ENCODE assay signal across 11 mouse cellular contexts in the genomic region with DNA sequence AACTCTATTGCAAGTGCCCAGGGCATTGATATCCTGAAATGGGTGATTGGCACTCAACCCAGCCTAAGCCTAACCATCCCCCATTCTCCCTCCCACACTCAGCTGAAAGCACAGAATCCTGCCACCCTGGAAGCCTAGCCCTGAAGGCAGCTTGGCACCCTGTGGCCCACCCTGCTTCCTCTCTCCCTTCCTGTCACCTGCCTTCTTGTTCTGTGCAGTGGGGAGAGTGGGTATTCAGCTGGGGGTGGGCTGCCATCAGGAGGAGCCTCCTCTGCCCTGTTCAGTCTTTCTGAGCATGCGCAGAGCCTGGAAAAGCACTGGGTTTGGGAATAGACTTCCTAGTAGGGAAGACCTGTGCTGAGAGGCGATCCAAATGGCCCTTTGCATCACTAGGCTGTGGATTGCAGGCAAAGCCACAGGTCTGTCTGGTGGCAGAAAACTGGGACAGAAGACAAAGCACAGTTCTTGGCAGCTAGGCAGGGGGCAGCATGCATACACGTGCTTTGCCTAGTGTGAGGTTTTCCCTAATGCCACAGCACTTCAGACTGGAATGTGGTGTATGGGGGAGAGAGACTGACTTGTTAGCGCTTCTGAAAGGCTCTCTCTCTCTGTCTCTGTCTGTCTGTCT.
DNase-seq lines count a peak whose midpoint lies in the region; ATAC-seq lines count a peak whose summit lies in the region.
"Had no signal": no experiment of that assay in that cellular context is flagged by ENCODE, and none has a peak within 500 bp of the region (broad histone marks: within the 10 kb centered on the region; RNA-seq: fewer than 3 reads in every experiment).

No protein-coding gene starts in this region.

- 40% methylated on average over 4 of the region's 4 CpGs for WGBS in forebrain, embryonic 12.5 days
- WGBS in neural tube, embryonic 12.5 days: 48% methylated on average over 4 of the region's 4 CpGs

- H3K9me3 ChIP-seq in forebrain, embryonic 12.5 days: no peaks in the 10 kb centered on the region
- H3K9me3 ChIP-seq in neural tube, embryonic 12.5 days: no peaks in the 10 kb centered on the region
- H3K9me3 ChIP-seq: limb, embryonic 12.5 days had no signal

- peak; percentile 49 for DNase-seq in layer of hippocampus, adult 11-12 months (ENCODE audit: low spot score)
- no peak for DNase-seq in layer of hippocampus, adult 9-10 months (ENCODE audit: low spot score)
- peak; percentile 56 for DNase-seq in layer of hippocampus, adult 9-11 months
- no peak for DNase-seq in adrenal gland, adult (ENCODE audit: inconsistent age in 2 of 2, low spot score in 1 of 2)
- no peak for DNase-seq in gastrocnemius, postnatal 10 days
- no peak for DNase-seq in urinary bladder, adult 2 months (ENCODE audit: low spot score)
- DNase-seq: embryo, embryonic 11 days; kidney, adult 9 months had no signal

- H3K27me3 ChIP-seq in forebrain, embryonic 12.5 days: peaks cover 44% of the 10 kb centered on the region
- peaks cover 22% of the 10 kb centered on the region for H3K27me3 ChIP-seq in neural tube, embryonic 12.5 days (replicated peaks)

- peak overlapping the region; percentile 42; the same call in 1 of the 2 replicates for H3K27ac ChIP-seq in forebrain, embryonic 12.5 days
- no peak overlapping the region for H3K27ac ChIP-seq in neural tube, embryonic 12.5 days
- H3K27ac ChIP-seq: limb, embryonic 12.5 days had no signal

- H3K4me2 ChIP-seq in forebrain, embryonic 12.5 days: peak overlapping the region; percentile 86
- peak overlapping the region; percentile 89 for H3K4me2 ChIP-seq in neural tube, embryonic 12.5 days (replicated peaks)
- H3K4me2 ChIP-seq: limb, embryonic 12.5 days had no signal

- no peaks in the 10 kb centered on the region for H3K36me3 ChIP-seq in forebrain, embryonic 12.5 days (replicated peaks)
- H3K36me3 ChIP-seq in neural tube, embryonic 12.5 days: no peaks in the 10 kb centered on the region; the same call in 1 of the 2 replicates
- H3K36me3 ChIP-seq: limb, embryonic 12.5 days had no signal

- H3K4me3 ChIP-seq in forebrain, embryonic 12.5 days (replicated peaks): 0 out of 2 replicates have a peak overlapping the region, but pooled peaks have one; percentile 10
- H3K4me3 ChIP-seq in neural tube, embryonic 12.5 days: no peak overlapping the region
- H3K4me3 ChIP-seq: limb, embryonic 12.5 days had no signal

- H3K9ac ChIP-seq in forebrain, embryonic 12.5 days: no peak overlapping the region
- no peak overlapping the region for H3K9ac ChIP-seq in neural tube, embryonic 12.5 days
- H3K9ac ChIP-seq: limb, embryonic 12.5 days had no signal

- ATAC-seq in forebrain, embryonic 12.5 days (ENCODE audit: low FRiP score): no peak
- no peak for ATAC-seq in neural tube, embryonic 12.5 days (ENCODE audit: low FRiP score, low read depth)

- peaks cover 47% of the 10 kb centered on the region for H3K4me1 ChIP-seq in forebrain, embryonic 12.5 days
- H3K4me1 ChIP-seq in neural tube, embryonic 12.5 days: peaks cover 44% of the 10 kb centered on the region

Comparison
In these comparisons a context has a peak if more than half of its experiments do, and no peak if none do; other contexts are left out.
1. DNase-seq: peak in layer of hippocampus, adult 11-12 months (single experiment) and layer of hippocampus, adult 9-11 months (single experiment); none in layer of hippocampus, adult 9-10 months (single experiment), adrenal gland, adult (0 of 2), gastrocnemius, postnatal 10 days (single experiment) and urinary bladder, adult 2 months (single experiment).